Mouse (Mus musculus): ENCODE results near the gene Pigz. TPM values are rescaled to one million over a fixed set of nuclear protein-coding genes. Genes with fewer than 3 reads are reported as not detected.

Pigz gene
- 33.1 and 34.2 TPM in 2 replicates for polyA plus RNA-seq (2012; rRNA removed)

- TF ChIP-seq POLR2A (IDR thresholded peaks at IDR 0.05; ENCODE audit: borderline replicate concordance, insufficient read depth, low read length) (no peak; the same call in 1 of the 2 replicates), CTCF (IDR thresholded peaks at IDR 0.05; ENCODE audit: borderline replicate concordance, insufficient read depth, low read depth, low read length) (no peak)
- DNase-seq, result peak; percentile 89
- Histone ChIP-seq H3K27me3 (ENCODE audit: control insufficient read depth, insufficient read depth, low read length) (no peaks in the 10 kb centered on the region), H3K4me1 (ENCODE audit: control insufficient read depth, insufficient read depth, low read length) (peaks cover 4% of the 10 kb centered on the region), H3K4me3 (replicated peaks; ENCODE audit: insufficient read depth, low read depth, low read length) (peak within 1 kb of the TSS; percentile 66), H3K27ac (ENCODE audit: insufficient read depth, low read length) (peak within 1 kb of the TSS; percentile 96)
- 3% methylated on average over 42 of the region's 42 CpGs for WGBS
These were observed at the start of gene Pigz for GRCm38 (mm10) chr16:31933751-31934549. Gene Pigz, plus strand, starts transcription at chr16:31933851.

- H3K4me1 ChIP-seq (ENCODE audit: control insufficient read depth, insufficient read depth, low read length), result peaks cover 24% of the 10 kb centered on the region
- 54% methylated on average over 6 of the region's 6 CpGs for WGBS
- DNase-seq, result no peak
- H3K4me3 ChIP-seq (replicated peaks; ENCODE audit: insufficient read depth, low read depth, low read length), result no peak overlapping the region
- TF ChIP-seq CTCF (IDR thresholded peaks at IDR 0.05; ENCODE audit: borderline replicate concordance, insufficient read depth, low read depth, low read length) (no peak), POLR2A (IDR thresholded peaks at IDR 0.05; ENCODE audit: borderline replicate concordance, insufficient read depth, low read length) (no peak)
- no peaks in the 10 kb centered on the region for H3K27me3 ChIP-seq (ENCODE audit: control insufficient read depth, insufficient read depth, low read length)
- H3K27ac ChIP-seq (ENCODE audit: insufficient read depth, low read length), result no peak overlapping the region
These were observed 49.7 kb upstream of the Pigz start for GRCm38 (mm10) chr16:31883902-31884301.

DNA sequence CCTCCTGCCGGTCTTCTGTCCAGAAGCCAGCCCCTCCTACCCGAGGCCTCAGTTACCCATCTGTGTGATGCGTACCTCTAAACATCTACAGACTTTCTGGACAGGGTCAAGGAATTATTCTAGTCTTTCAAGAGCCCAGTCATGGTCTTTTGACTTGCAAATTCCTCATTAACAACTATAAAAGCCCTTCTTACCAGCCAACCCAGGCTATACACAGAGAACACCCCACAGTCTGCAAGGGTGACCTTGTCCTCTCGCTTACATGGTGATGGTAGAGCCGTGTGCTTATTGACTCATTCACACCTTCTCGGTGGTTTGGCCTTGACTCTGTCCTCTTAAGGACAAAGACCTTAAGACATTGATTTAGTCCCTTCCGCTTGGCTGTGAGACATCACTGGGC, 42.7 kb upstream of the Pigz start:
- H3K4me3 ChIP-seq (replicated peaks; ENCODE audit: insufficient read depth, low read depth, low read length), result no peak overlapping the region
- 64% methylated on average over 7 of the region's 7 CpGs for WGBS
- TF ChIP-seq POLR2A (IDR thresholded peaks at IDR 0.05; ENCODE audit: borderline replicate concordance, insufficient read depth, low read length), result no peak
- TF ChIP-seq CTCF (IDR thresholded peaks at IDR 0.05; ENCODE audit: borderline replicate concordance, insufficient read depth, low read depth, low read length), result no peak
- DNase-seq, result no peak
- no peak overlapping the region for H3K27ac ChIP-seq (ENCODE audit: insufficient read depth, low read length)
- H3K4me1 ChIP-seq (ENCODE audit: control insufficient read depth, insufficient read depth, low read length), result no peaks in the 10 kb centered on the region
- no peaks in the 10 kb centered on the region for H3K27me3 ChIP-seq (ENCODE audit: control insufficient read depth, insufficient read depth, low read length)

- H3K4me1 ChIP-seq (ENCODE audit: control insufficient read depth, insufficient read depth, low read length), result peaks cover 16% of the 10 kb centered on the region
- 81% methylated on average over 5 of the region's 5 CpGs for WGBS
- no peaks in the 10 kb centered on the region for H3K27me3 ChIP-seq (ENCODE audit: control insufficient read depth, insufficient read depth, low read length)
- TF ChIP-seq POLR2A (IDR thresholded peaks at IDR 0.05; ENCODE audit: borderline replicate concordance, insufficient read depth, low read length) (no peak), CTCF (IDR thresholded peaks at IDR 0.05; ENCODE audit: borderline replicate concordance, insufficient read depth, low read depth, low read length) (no peak)
- no peak overlapping the region for H3K4me3 ChIP-seq (replicated peaks; ENCODE audit: insufficient read depth, low read depth, low read length)
- no peak overlapping the region for H3K27ac ChIP-seq (ENCODE audit: insufficient read depth, low read length)
- no peak for DNase-seq
These were observed 40.1 kb upstream of the Pigz start for GRCm38 (mm10) chr16:31893396-31894141.

GRCm38 (mm10) chr16:31896971-31897774, 36.5 kb upstream of the Pigz start:
- TF ChIP-seq CTCF (IDR thresholded peaks at IDR 0.05; ENCODE audit: borderline replicate concordance, insufficient read depth, low read depth, low read length), result peak; percentile 8; the same call in 1 of the 2 replicates
- TF ChIP-seq POLR2A (IDR thresholded peaks at IDR 0.05; ENCODE audit: borderline replicate concordance, insufficient read depth, low read length), result no peak
- Histone ChIP-seq H3K27me3 (ENCODE audit: control insufficient read depth, insufficient read depth, low read length) (no peaks in the 10 kb centered on the region), H3K4me1 (ENCODE audit: control insufficient read depth, insufficient read depth, low read length) (peaks cover 18% of the 10 kb centered on the region), H3K27ac (ENCODE audit: insufficient read depth, low read length) (0 out of 2 replicates have a peak overlapping the region, but pooled peaks have one; percentile 17), H3K4me3 (replicated peaks; ENCODE audit: insufficient read depth, low read depth, low read length) (peak overlapping the region; percentile 2)
- WGBS, result 17% methylated on average over 29 of the region's 29 CpGs
- peak; percentile 65 to 67 for DNase-seq

- WGBS, result 55% methylated on average over 18 of the region's 18 CpGs
- H3K4me1 ChIP-seq (ENCODE audit: control insufficient read depth, insufficient read depth, low read length), result peaks cover 18% of the 10 kb centered on the region
- no peak for TF ChIP-seq CTCF (IDR thresholded peaks at IDR 0.05; ENCODE audit: borderline replicate concordance, insufficient read depth, low read depth, low read length)
- TF ChIP-seq POLR2A (IDR thresholded peaks at IDR 0.05; ENCODE audit: borderline replicate concordance, insufficient read depth, low read length), result no peak
These were observed 34.9 kb upstream of the Pigz start for GRCm38 (mm10) chr16:31898546-31899326.

GRCm38 (mm10) chr16:31901886-31902285, 31.8 kb upstream of the Pigz start:
- Histone ChIP-seq H3K27me3 (ENCODE audit: control insufficient read depth, insufficient read depth, low read length) (no peaks in the 10 kb centered on the region), H3K27ac (ENCODE audit: insufficient read depth, low read length) (no peak overlapping the region), H3K4me1 (ENCODE audit: control insufficient read depth, insufficient read depth, low read length) (peaks cover 19% of the 10 kb centered on the region), H3K4me3 (replicated peaks; ENCODE audit: insufficient read depth, low read depth, low read length) (no peak overlapping the region)
- 85% methylated on average over 1 of the region's 1 CpGs for WGBS
- TF ChIP-seq CTCF (IDR thresholded peaks at IDR 0.05; ENCODE audit: borderline replicate concordance, insufficient read depth, low read depth, low read length) (no peak), POLR2A (IDR thresholded peaks at IDR 0.05; ENCODE audit: borderline replicate concordance, insufficient read depth, low read length) (no peak)
- DNase-seq, result no peak

More at GRCm38 (mm10) chr16:31898546-31899326, 34.9 kb upstream of the Pigz start:
- Histone ChIP-seq H3K27me3 (ENCODE audit: control insufficient read depth, insufficient read depth, low read length) (no peaks in the 10 kb centered on the region), H3K27ac (ENCODE audit: insufficient read depth, low read length) (no peak overlapping the region), H3K4me3 (replicated peaks; ENCODE audit: insufficient read depth, low read depth, low read length) (no peak overlapping the region)
- no peak for DNase-seq
